Mouse (Mus musculus): ENCODE results near the gene R3hdm4. TPM values are rescaled to one million over a fixed set of nuclear protein-coding genes. Genes with fewer than 3 reads are reported as not detected.

The R3hdm4 gene
- total and polyA plus RNA-seq, 3 experiments = 10.5 to 59.4 (median 22.3) TPM

GRCm38 (mm10) chr10:79862925-79863324 is 58.1 kb downstream of the R3hdm4 start:
- H3K4me2 ChIP-seq (ENCODE audit: insufficient read depth, low read depth, poor library complexity, severe bottlenecking) = no peak overlapping the region
- dilution Hi-C loops (cut with MboI; ENCODE audit: extremely low pct_ligation_motif_present, extremely low pct_unique_long_range_greater_than_20kb, low sequenced_read_pairs) = no loop called here
- no peak overlapping the region for H3K9ac ChIP-seq (ENCODE audit: insufficient read depth, low read depth)
- no peak for TF ChIP-seq MAZ (IDR thresholded peaks at IDR 0.05; ENCODE audit: low read depth, low read length)
- TF ChIP-seq RAD21 (IDR thresholded peaks at IDR 0.05; ENCODE audit: low read depth, low read length) = no peak
- TF ChIP-seq CHD2 (IDR thresholded peaks at IDR 0.05; ENCODE audit: low read length) = no peak
- no peak for TF ChIP-seq ZKSCAN1 (IDR thresholded peaks at IDR 0.05; ENCODE audit: borderline replicate concordance, low read depth, low read length)
- TF ChIP-seq CTCF (conservative IDR thresholded peaks at IDR 0.05 in 1 of 2, IDR thresholded peaks at IDR 0.05 in 1 of 2; ENCODE audit: low read depth in 2 of 2, low read length in 2 of 2) = no peak
- TF ChIP-seq JUND (conservative IDR thresholded peaks at IDR 0.05; ENCODE audit: low read depth, low read length) = no peak
- TF ChIP-seq USF2 (conservative IDR thresholded peaks at IDR 0.05; ENCODE audit: low read depth, low read length) = no peak
- no peak for TF ChIP-seq ELF1 (IDR thresholded peaks at IDR 0.05; ENCODE audit: low read depth, low read length)
- TF ChIP-seq IRF4 (IDR thresholded peaks at IDR 0.05; ENCODE audit: low read depth, low read length) = no peak
- TF ChIP-seq ZMIZ1 (IDR thresholded peaks at IDR 0.05; ENCODE audit: low read depth, low read length) = no peak
- TF ChIP-seq GABPA (IDR thresholded peaks at IDR 0.05; ENCODE audit: insufficient replicate concordance, low read depth, low read length) = no peak
- TF ChIP-seq BHLHE40 (IDR thresholded peaks at IDR 0.05; ENCODE audit: low read depth, low read length) = no peak
- no peak for TF ChIP-seq USF1 (IDR thresholded peaks at IDR 0.05; ENCODE audit: low read depth, low read length)
- no peak for TF ChIP-seq HCFC1 (IDR thresholded peaks at IDR 0.05; ENCODE audit: low read depth, low read length)
- no peak for TF ChIP-seq SIN3A (IDR thresholded peaks at IDR 0.05; ENCODE audit: low read length)
- TF ChIP-seq ZC3H11A (IDR thresholded peaks at IDR 0.05; ENCODE audit: low read depth, low read length) = no peak
- no peak for TF ChIP-seq MEF2A (IDR thresholded peaks at IDR 0.05; ENCODE audit: borderline replicate concordance, low read depth, low read length)
- no peak for TF ChIP-seq PAX5 (IDR thresholded peaks at IDR 0.05; ENCODE audit: low read length)
- peaks cover 27% of the 10 kb centered on the region for H3K79me2 ChIP-seq (replicated peaks; ENCODE audit: control insufficient read depth, extremely low read depth, insufficient read depth, poor library complexity, severe bottlenecking)
- H3K4me1 ChIP-seq (ENCODE audit: control insufficient read depth in 1 of 2, insufficient read depth in 2 of 2) = peaks cover 6 to 10% of the 10 kb centered on the region in 2 experiments
- no peak for DNase-seq (ENCODE audit: extremely low read depth)
- H3K4me3 ChIP-seq (replicated peaks in 1 of 3; ENCODE audit: low read depth in 2 of 3, low read length in 2 of 3, poor library complexity in 1 of 3) = no peak overlapping the region
- no peak overlapping the region for H3K27ac ChIP-seq (ENCODE audit: insufficient read depth, low read depth)
- peaks cover 67 to 87% of the 10 kb centered on the region in 2 experiments for H3K36me3 ChIP-seq (replicated peaks in 1 of 2; ENCODE audit: control insufficient read depth in 1 of 2, insufficient read depth in 1 of 2, low read length in 1 of 2)
- no peaks in the 10 kb centered on the region for H3K27me3 ChIP-seq (replicated peaks)
- in situ Hi-C loops (cut with MboI; ENCODE audit: low pct_ligation_motif_present, low pct_unique_long_range_greater_than_20kb, low sequenced_read_pairs) = no loop called here
- no peaks in the 10 kb centered on the region for H3K9me3 ChIP-seq (replicated peaks; ENCODE audit: low read length)

GRCm38 (mm10) chr10:79862049-79862788 is 58.8 kb downstream of the R3hdm4 start:
- Histone ChIP-seq H3K79me2 (replicated peaks; ENCODE audit: control insufficient read depth, extremely low read depth, insufficient read depth, poor library complexity, severe bottlenecking) (peaks cover 34% of the 10 kb centered on the region), H3K36me3 (replicated peaks in 1 of 2; ENCODE audit: control insufficient read depth in 1 of 2, insufficient read depth in 1 of 2, low read length in 1 of 2) (peaks cover 74 to 91% of the 10 kb centered on the region in 2 experiments), H3K9ac (ENCODE audit: insufficient read depth, low read depth) (no peak overlapping the region), H3K9me3 (replicated peaks; ENCODE audit: low read length) (no peaks in the 10 kb centered on the region), H3K27ac (ENCODE audit: insufficient read depth, low read depth) (no peak overlapping the region), H3K4me1 (ENCODE audit: control insufficient read depth in 1 of 2, insufficient read depth in 2 of 2) (peaks cover 13 to 17% of the 10 kb centered on the region in 2 experiments), H3K27me3 (replicated peaks) (no peaks in the 10 kb centered on the region), H3K4me2 (ENCODE audit: insufficient read depth, low read depth, poor library complexity, severe bottlenecking) (no peak overlapping the region), H3K4me3 (replicated peaks in 1 of 3; ENCODE audit: low read depth in 2 of 3, low read length in 2 of 3, poor library complexity in 1 of 3) (no peak overlapping the region)
- no peak for DNase-seq (ENCODE audit: extremely low read depth)
- TF ChIP-seq POLR2AphosphoS2 (IDR thresholded peaks at IDR 0.05; ENCODE audit: low read depth, low read length) (peak; percentile 81; the same call in 1 of the 2 replicates), MAZ (IDR thresholded peaks at IDR 0.05; ENCODE audit: low read depth, low read length) (no peak)
- dilution Hi-C loops (cut with MboI; ENCODE audit: extremely low pct_ligation_motif_present, extremely low pct_unique_long_range_greater_than_20kb, low sequenced_read_pairs) (no loop called here), in situ Hi-C loops (cut with MboI; ENCODE audit: low pct_ligation_motif_present, low pct_unique_long_range_greater_than_20kb, low sequenced_read_pairs) (no loop called here)

Measured in CH12.LX (cell line).